In genomic region chr5:130185312-130185711, GRCm38 (mm10) we compare ENCODE assay signal across 18 mouse cellular contexts.
"Had no signal": no experiment of that assay in that cellular context is flagged by ENCODE, and none has a peak within 500 bp of the region (broad histone marks: within the 10 kb centered on the region; RNA-seq: fewer than 3 reads in every experiment).

No protein-coding gene starts in this region.

- H3K9me3 ChIP-seq: kidney, embryonic 15.5 days; limb, embryonic 12.5 days; limb, embryonic 15.5 days; midbrain, embryonic 12.5 days; midbrain, embryonic 15.5 days; neural tube, embryonic 13.5 days had no signal

- H3K27ac ChIP-seq: kidney, embryonic 15.5 days; limb, embryonic 12.5 days; limb, embryonic 15.5 days; macrophage; midbrain, embryonic 12.5 days; midbrain, embryonic 15.5 days; neural tube, embryonic 13.5 days had no signal

- H3K4me1 ChIP-seq: limb, embryonic 12.5 days had no signal

- H3K4me3 ChIP-seq: kidney, embryonic 15.5 days; limb, embryonic 12.5 days; limb, embryonic 15.5 days; midbrain, embryonic 12.5 days; midbrain, embryonic 15.5 days; neural tube, embryonic 13.5 days had no signal

- H3K4me2 ChIP-seq: kidney, embryonic 15.5 days; limb, embryonic 12.5 days; limb, embryonic 15.5 days; liver, embryonic 11.5 days; midbrain, embryonic 12.5 days; midbrain, embryonic 15.5 days; neural tube, embryonic 13.5 days had no signal

- H3K27me3 ChIP-seq: kidney, embryonic 15.5 days; limb, embryonic 12.5 days; limb, embryonic 15.5 days; midbrain, embryonic 12.5 days; midbrain, embryonic 15.5 days; neural tube, embryonic 13.5 days had no signal

- H3K9ac ChIP-seq: kidney, embryonic 15.5 days; limb, embryonic 12.5 days; limb, embryonic 15.5 days; midbrain, embryonic 12.5 days; midbrain, embryonic 15.5 days; neural tube, embryonic 13.5 days had no signal

- ATAC-seq: midbrain, embryonic 15.5 days had no signal

- DNase-seq: kidney, adult 11 months; kidney, adult 8-10 months; kidney, postnatal 10 days; kidney, postnatal 36 days; left cerebral cortex, postnatal 4 days; lung, adult 2 months; retina, postnatal 1 day; right cerebral cortex, postnatal 4 days; thymus, adult 18-20 months; thymus, postnatal 36 days had no signal
